Mouse (Mus musculus): ENCODE results near the gene Vps37b. TPM values are rescaled to one million over a fixed set of nuclear protein-coding genes. Genes with fewer than 3 reads are reported as not detected.

Gene Vps37b
- polyA plus RNA-seq, 1 experiment from 2014 or later, result 43.3 TPM

DNA sequence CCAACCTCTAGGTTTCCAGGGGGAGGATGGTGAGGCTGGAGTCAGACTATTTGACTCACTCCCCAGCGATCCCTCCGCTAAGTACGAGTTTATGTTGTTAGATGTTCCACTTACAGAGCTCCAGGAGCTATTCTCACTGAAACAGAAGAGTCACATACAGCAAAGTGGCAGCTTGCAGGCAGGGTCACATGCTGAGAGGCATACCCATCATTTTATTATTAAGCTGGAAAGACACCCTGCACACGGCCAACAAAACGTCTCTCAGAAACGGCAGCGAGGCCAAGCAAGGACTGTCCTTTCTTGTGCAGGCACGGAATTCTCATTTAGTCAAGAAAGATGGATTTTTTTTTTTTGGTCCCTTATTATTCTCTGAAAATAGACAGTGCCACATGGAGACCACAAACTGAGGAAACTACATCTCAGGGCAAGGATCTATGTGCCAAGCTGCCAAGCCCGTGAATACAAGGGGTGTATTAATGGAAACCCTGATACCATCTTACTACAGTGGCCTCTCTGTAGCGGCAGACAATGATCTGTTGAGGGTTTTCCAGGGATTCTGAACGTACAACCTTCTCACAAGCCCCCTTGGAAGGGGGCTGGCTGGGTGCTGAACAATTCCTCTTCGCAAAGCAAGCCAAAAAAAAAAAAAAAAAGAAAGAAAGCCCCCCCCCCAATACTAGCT, 1.5 kb downstream of the Vps37b start:
- Histone ChIP-seq H3K9me3 (replicated peaks; ENCODE audit: control insufficient read depth, low read length) (no peaks in the 10 kb centered on the region), H3K4me1 (ENCODE audit: control insufficient read depth, insufficient read depth, low read length) (peaks cover 53% of the 10 kb centered on the region), H3K36me3 (ENCODE audit: control insufficient read depth, insufficient read depth, low read length) (no peaks in the 10 kb centered on the region), H3K4me3 (ENCODE audit: low read depth, low read length) (peak overlapping the region; percentile 77), H3K4me2 (peak overlapping the region; percentile 69), H3K27ac (ENCODE audit: low read depth, low read length) (peak overlapping the region; percentile 93), H3K9ac (ENCODE audit: low read depth, low read length) (peak overlapping the region; percentile 93), H3K27me3 (ENCODE audit: control insufficient read depth, insufficient read depth, low read length) (no peaks in the 10 kb centered on the region)
- no peak for ATAC-seq (replicated peaks; ENCODE audit: insufficient number of reproducible peaks, low FRiP score, low TSS enrichment)
- WGBS (ENCODE audit: insufficient replicate concordance), result 31% methylated on average over 12 of the region's 12 CpGs

- Histone ChIP-seq H3K9me3 (replicated peaks; ENCODE audit: control insufficient read depth, low read length) (no peaks in the 10 kb centered on the region), H3K36me3 (ENCODE audit: control insufficient read depth, insufficient read depth, low read length) (no peaks in the 10 kb centered on the region), H3K4me2 (peak overlapping the region; percentile 69), H3K27me3 (ENCODE audit: control insufficient read depth, insufficient read depth, low read length) (no peaks in the 10 kb centered on the region), H3K4me1 (ENCODE audit: control insufficient read depth, insufficient read depth, low read length) (peaks cover 62% of the 10 kb centered on the region), H3K4me3 (ENCODE audit: low read depth, low read length) (peak overlapping the region; percentile 77; the same call in 1 of the 2 replicates), H3K27ac (ENCODE audit: low read depth, low read length) (peak overlapping the region; percentile 37; the same call in 1 of the 2 replicates), H3K9ac (ENCODE audit: low read depth, low read length) (peak overlapping the region; percentile 28; the same call in 1 of the 2 replicates)
- ATAC-seq (replicated peaks; ENCODE audit: insufficient number of reproducible peaks, low FRiP score, low TSS enrichment), result no peak
- 77% methylated on average over 19 of the region's 19 CpGs for WGBS (ENCODE audit: insufficient replicate concordance)
These were observed 2.6 kb downstream of the Vps37b start for GRCm38 (mm10) chr5:124029220-124030035.

DNA sequence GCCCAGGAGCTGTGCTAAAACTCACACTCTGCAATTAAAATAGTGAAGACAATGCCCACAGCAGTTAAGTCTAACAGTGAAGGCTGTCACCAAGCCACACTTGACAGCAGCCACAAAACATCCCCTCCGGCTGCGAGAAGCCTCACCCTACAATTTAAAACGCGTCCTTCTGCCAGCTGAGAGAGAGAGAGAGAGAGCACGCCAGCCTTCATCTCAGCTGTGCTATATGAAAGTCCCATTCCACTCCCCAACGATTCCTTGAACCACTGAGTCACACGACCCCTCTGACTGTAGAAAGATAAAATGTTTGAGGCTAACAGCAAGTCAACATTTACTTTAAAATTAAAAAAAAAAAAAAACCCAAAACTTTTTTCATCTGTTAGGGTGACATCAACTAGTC, 3.4 kb downstream of the Vps37b start:
- 46% methylated on average over 7 of the region's 7 CpGs for WGBS (ENCODE audit: insufficient replicate concordance)
- H3K4me1 ChIP-seq (ENCODE audit: control insufficient read depth, insufficient read depth, low read length), result peaks cover 67% of the 10 kb centered on the region
- ATAC-seq (replicated peaks; ENCODE audit: insufficient number of reproducible peaks, low FRiP score, low TSS enrichment), result no peak
- peak overlapping the region; percentile 62 for H3K9ac ChIP-seq (ENCODE audit: low read depth, low read length)
- peak overlapping the region; percentile 69 for H3K4me2 ChIP-seq
- H3K4me3 ChIP-seq (ENCODE audit: low read depth, low read length), result peak overlapping the region; percentile 9; the same call in 1 of the 2 replicates
- H3K9me3 ChIP-seq (replicated peaks; ENCODE audit: control insufficient read depth, low read length), result no peaks in the 10 kb centered on the region
- H3K36me3 ChIP-seq (ENCODE audit: control insufficient read depth, insufficient read depth, low read length), result no peaks in the 10 kb centered on the region
- H3K27ac ChIP-seq (ENCODE audit: low read depth, low read length), result peak overlapping the region; percentile 93
- no peaks in the 10 kb centered on the region for H3K27me3 ChIP-seq (ENCODE audit: control insufficient read depth, insufficient read depth, low read length)

- H3K27ac ChIP-seq (ENCODE audit: low read depth, low read length), result peak overlapping the region; percentile 93
- no peak for ATAC-seq (replicated peaks; ENCODE audit: insufficient number of reproducible peaks, low FRiP score, low TSS enrichment)
- peak overlapping the region; percentile 65 for H3K9ac ChIP-seq (ENCODE audit: low read depth, low read length)
- no peaks in the 10 kb centered on the region for H3K36me3 ChIP-seq (ENCODE audit: control insufficient read depth, insufficient read depth, low read length)
- H3K4me1 ChIP-seq (ENCODE audit: control insufficient read depth, insufficient read depth, low read length), result peaks cover 75% of the 10 kb centered on the region
- no peaks in the 10 kb centered on the region for H3K9me3 ChIP-seq (replicated peaks; ENCODE audit: control insufficient read depth, low read length)
- peak overlapping the region; percentile 6 for H3K4me3 ChIP-seq (ENCODE audit: low read depth, low read length)
- 37% methylated on average over 19 of the region's 19 CpGs for WGBS (ENCODE audit: insufficient replicate concordance)
- no peaks in the 10 kb centered on the region for H3K27me3 ChIP-seq (ENCODE audit: control insufficient read depth, insufficient read depth, low read length)
- H3K4me2 ChIP-seq, result peak overlapping the region; percentile 64
These were observed 4.2 kb downstream of the Vps37b start for GRCm38 (mm10) chr5:124027702-124028470.

GRCm38 (mm10) chr5:124026568-124026967, 5.5 kb downstream of the Vps37b start:
- Histone ChIP-seq H3K9me3 (replicated peaks; ENCODE audit: control insufficient read depth, low read length) (no peaks in the 10 kb centered on the region), H3K36me3 (ENCODE audit: control insufficient read depth, insufficient read depth, low read length) (no peaks in the 10 kb centered on the region), H3K9ac (ENCODE audit: low read depth, low read length) (peak overlapping the region; percentile 11; the same call in 1 of the 2 replicates), H3K27me3 (ENCODE audit: control insufficient read depth, insufficient read depth, low read length) (no peaks in the 10 kb centered on the region), H3K4me1 (ENCODE audit: control insufficient read depth, insufficient read depth, low read length) (peaks cover 80% of the 10 kb centered on the region), H3K27ac (ENCODE audit: low read depth, low read length) (peak overlapping the region; percentile 93), H3K4me3 (ENCODE audit: low read depth, low read length) (no peak overlapping the region), H3K4me2 (peak overlapping the region; percentile 0; the same call in 1 of the 2 replicates)
- no peak for ATAC-seq (replicated peaks; ENCODE audit: insufficient number of reproducible peaks, low FRiP score, low TSS enrichment)
- whole genome bisulfite sequencing (ENCODE audit: insufficient replicate concordance), result 81% methylated on average over 5 of the region's 5 CpGs

DNA sequence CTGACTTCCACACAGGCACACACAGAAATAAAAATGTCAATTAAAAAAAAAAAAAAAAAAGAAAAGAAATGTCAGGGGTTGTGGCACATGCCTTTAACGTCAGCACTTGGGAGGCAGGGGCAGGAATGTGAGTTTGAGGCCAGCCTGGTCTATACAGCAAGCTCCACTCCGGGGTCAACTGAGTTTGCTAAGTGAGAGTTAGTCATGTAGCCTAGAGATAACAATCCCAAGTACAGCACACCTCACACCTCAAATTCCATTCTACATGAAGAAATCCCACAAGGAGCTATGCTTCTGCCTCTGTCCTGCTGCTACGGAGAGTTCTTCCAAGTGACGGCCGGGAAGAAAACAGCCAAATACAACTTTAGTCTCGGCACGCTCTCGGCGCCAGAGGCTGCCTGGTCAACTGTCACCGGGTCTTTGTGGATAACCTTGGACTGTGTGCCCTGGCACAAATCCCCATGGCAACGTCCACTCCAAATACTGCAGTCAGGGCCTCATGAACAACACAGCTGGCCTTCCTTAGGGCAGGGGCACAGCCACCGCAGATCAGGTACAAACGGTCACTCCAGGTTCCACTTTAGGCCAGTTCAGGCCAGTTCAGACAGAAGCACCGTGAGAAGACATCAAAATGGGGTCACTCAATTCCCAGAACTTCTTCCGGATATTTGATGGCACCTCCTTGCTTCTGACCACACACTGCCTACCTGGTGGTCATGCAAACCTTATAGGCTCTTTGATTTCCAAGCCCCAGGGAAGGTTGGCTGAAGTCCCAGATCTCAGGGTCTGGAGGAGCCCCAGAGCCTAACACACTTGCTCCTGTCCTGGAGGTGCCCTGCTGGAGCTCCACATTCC, 6.3 kb downstream of the Vps37b start:
- no peaks in the 10 kb centered on the region for H3K36me3 ChIP-seq (ENCODE audit: control insufficient read depth, insufficient read depth, low read length)
- no peaks in the 10 kb centered on the region for H3K9me3 ChIP-seq (replicated peaks; ENCODE audit: control insufficient read depth, low read length)
- H3K9ac ChIP-seq (ENCODE audit: low read depth, low read length), result no peak overlapping the region
- no peaks in the 10 kb centered on the region for H3K27me3 ChIP-seq (ENCODE audit: control insufficient read depth, insufficient read depth, low read length)
- H3K4me3 ChIP-seq (ENCODE audit: low read depth, low read length), result no peak overlapping the region
- peak overlapping the region; percentile 93 for H3K27ac ChIP-seq (ENCODE audit: low read depth, low read length)
- 62% methylated on average over 15 of the region's 15 CpGs for WGBS (ENCODE audit: insufficient replicate concordance)
- peaks cover 80% of the 10 kb centered on the region for H3K4me1 ChIP-seq (ENCODE audit: control insufficient read depth, insufficient read depth, low read length)
- ATAC-seq (replicated peaks; ENCODE audit: insufficient number of reproducible peaks, low FRiP score, low TSS enrichment), result peak; percentile 19; the same call in 1 of the 2 replicates
- peak overlapping the region; percentile 15 for H3K4me2 ChIP-seq

DNA sequence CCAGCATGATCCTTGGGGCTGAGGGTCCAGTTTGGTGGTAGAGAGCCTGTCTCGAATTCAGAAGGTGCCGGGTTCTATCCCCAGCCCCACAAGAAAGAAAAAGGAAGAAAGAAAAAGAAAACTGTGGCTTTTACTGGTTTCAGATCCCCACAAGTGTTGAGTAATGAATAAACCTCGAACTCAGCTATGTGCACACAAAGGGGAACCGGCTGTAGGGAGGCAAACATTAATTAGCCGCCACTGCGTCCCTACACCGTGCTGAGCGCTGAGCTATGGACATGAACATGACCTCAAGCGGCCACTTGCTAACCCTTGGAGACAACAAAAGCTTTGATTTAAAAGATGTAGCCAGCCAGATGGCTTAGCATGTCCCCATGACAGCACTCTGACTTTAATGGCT, 6.9 kb downstream of the Vps37b start:
- no peak overlapping the region for H3K9ac ChIP-seq (ENCODE audit: low read depth, low read length)
- 82% methylated on average over 9 of the region's 9 CpGs for WGBS (ENCODE audit: insufficient replicate concordance)
- H3K27ac ChIP-seq (ENCODE audit: low read depth, low read length), result peak overlapping the region; percentile 93; the same call in 1 of the 2 replicates
- no peaks in the 10 kb centered on the region for H3K27me3 ChIP-seq (ENCODE audit: control insufficient read depth, insufficient read depth, low read length)
- peak overlapping the region; percentile 2; the same call in 1 of the 2 replicates for H3K4me2 ChIP-seq
- ATAC-seq (replicated peaks; ENCODE audit: insufficient number of reproducible peaks, low FRiP score, low TSS enrichment), result no peak
- H3K9me3 ChIP-seq (replicated peaks; ENCODE audit: control insufficient read depth, low read length), result no peaks in the 10 kb centered on the region
- no peak overlapping the region for H3K4me3 ChIP-seq (ENCODE audit: low read depth, low read length)
- no peaks in the 10 kb centered on the region for H3K36me3 ChIP-seq (ENCODE audit: control insufficient read depth, insufficient read depth, low read length)
- H3K4me1 ChIP-seq (ENCODE audit: control insufficient read depth, insufficient read depth, low read length), result peaks cover 79% of the 10 kb centered on the region

Measured in heart, embryonic 11.5 days (tissue).